Mouse (Mus musculus): ENCODE data around the gene Nop10. TPM values are rescaled to one million over a fixed set of nuclear protein-coding genes. Genes with fewer than 3 reads are reported as not detected.

Gene Nop10
- polyA plus RNA-seq, 1 experiment = 42.0 TPM

GRCm38 (mm10) chr2:112287059-112287458 is 25.3 kb downstream of the Nop10 start:
- H3K36me3 ChIP-seq (ENCODE audit: control insufficient read depth, insufficient read depth, low read length) = no peaks in the 10 kb centered on the region
- peaks cover 10% of the 10 kb centered on the region for H3K4me1 ChIP-seq (ENCODE audit: control insufficient read depth, insufficient read depth, insufficient read length)
- WGBS = 48% methylated on average over 4 of the region's 4 CpGs
- TF ChIP-seq POLR2A (IDR thresholded peaks at IDR 0.05; ENCODE audit: low read depth, low read length) = no peak
- TF ChIP-seq CTCF (IDR thresholded peaks at IDR 0.05; ENCODE audit: extremely low read depth, insufficient read depth, insufficient read length, insufficient replicate concordance) = no peak
- no peak for DNase-seq (ENCODE audit: low read depth in 1 of 2, low spot score in 2 of 2)
- no peak overlapping the region for H3K27ac ChIP-seq (ENCODE audit: insufficient read depth, low read length)
- no peaks in the 10 kb centered on the region for H3K27me3 ChIP-seq (ENCODE audit: control insufficient read depth, insufficient read depth, low read length)
- H3K4me3 ChIP-seq (ENCODE audit: extremely low read depth, insufficient read depth, insufficient read length) = no peak overlapping the region

GRCm38 (mm10) chr2:112289507-112289906 is 27.8 kb downstream of the Nop10 start:
- no peak overlapping the region for H3K4me3 ChIP-seq (ENCODE audit: extremely low read depth, insufficient read depth, insufficient read length)
- WGBS = 94% methylated on average over 3 of the region's 3 CpGs
- H3K4me1 ChIP-seq (ENCODE audit: control insufficient read depth, insufficient read depth, insufficient read length) = peaks cover 4% of the 10 kb centered on the region; the same call in 1 of the 2 replicates
- no peaks in the 10 kb centered on the region for H3K27me3 ChIP-seq (ENCODE audit: control insufficient read depth, insufficient read depth, low read length)
- H3K36me3 ChIP-seq (ENCODE audit: control insufficient read depth, insufficient read depth, low read length) = no peaks in the 10 kb centered on the region
- TF ChIP-seq POLR2A (IDR thresholded peaks at IDR 0.05; ENCODE audit: low read depth, low read length) (no peak), CTCF (IDR thresholded peaks at IDR 0.05; ENCODE audit: extremely low read depth, insufficient read depth, insufficient read length, insufficient replicate concordance) (no peak)
- DNase-seq (ENCODE audit: low read depth in 1 of 2, low spot score in 2 of 2) = no peak
- no peak overlapping the region for H3K27ac ChIP-seq (ENCODE audit: insufficient read depth, low read length)

- TF ChIP-seq POLR2A (IDR thresholded peaks at IDR 0.05; ENCODE audit: low read depth, low read length) (no peak), CTCF (IDR thresholded peaks at IDR 0.05; ENCODE audit: extremely low read depth, insufficient read depth, insufficient read length, insufficient replicate concordance) (no peak)
- H3K27me3 ChIP-seq (ENCODE audit: control insufficient read depth, insufficient read depth, low read length) = no peaks in the 10 kb centered on the region
These were observed 31.1 kb downstream of the Nop10 start for GRCm38 (mm10) chr2:112292823-112293222.

GRCm38 (mm10) chr2:112296211-112296610 is 34.5 kb downstream of the Nop10 start:
- no peak for TF ChIP-seq POLR2A (IDR thresholded peaks at IDR 0.05; ENCODE audit: low read depth, low read length)
- TF ChIP-seq CTCF (IDR thresholded peaks at IDR 0.05; ENCODE audit: extremely low read depth, insufficient read depth, insufficient read length, insufficient replicate concordance) = no peak
- DNase-seq (ENCODE audit: low read depth in 1 of 2, low spot score in 2 of 2) = no peak
- Histone ChIP-seq H3K4me1 (ENCODE audit: control insufficient read depth, insufficient read depth, insufficient read length) (no peaks in the 10 kb centered on the region), H3K27me3 (ENCODE audit: control insufficient read depth, insufficient read depth, low read length) (no peaks in the 10 kb centered on the region), H3K36me3 (ENCODE audit: control insufficient read depth, insufficient read depth, low read length) (peaks cover 5% of the 10 kb centered on the region; the same call in 1 of the 2 replicates), H3K4me3 (ENCODE audit: extremely low read depth, insufficient read depth, insufficient read length) (no peak overlapping the region), H3K27ac (ENCODE audit: insufficient read depth, low read length) (no peak overlapping the region)
- 96% methylated on average over 3 of the region's 3 CpGs for WGBS

More at GRCm38 (mm10) chr2:112292823-112293222, 31.1 kb downstream of the Nop10 start:
- Histone ChIP-seq H3K27ac (ENCODE audit: insufficient read depth, low read length) (no peak overlapping the region), H3K4me1 (ENCODE audit: control insufficient read depth, insufficient read depth, insufficient read length) (peaks cover 1% of the 10 kb centered on the region; the same call in 1 of the 2 replicates), H3K4me3 (ENCODE audit: extremely low read depth, insufficient read depth, insufficient read length) (no peak overlapping the region), H3K36me3 (ENCODE audit: control insufficient read depth, insufficient read depth, low read length) (peaks cover 5% of the 10 kb centered on the region; the same call in 1 of the 2 replicates)
- WGBS = 88% methylated on average over 2 of the region's 2 CpGs
- DNase-seq (ENCODE audit: low read depth in 1 of 2, low spot score in 2 of 2) = no peak

- WGBS = 94% methylated on average over 4 of the region's 4 CpGs
- Histone ChIP-seq H3K4me1 (ENCODE audit: control insufficient read depth, insufficient read depth, insufficient read length) (no peaks in the 10 kb centered on the region), H3K4me3 (ENCODE audit: extremely low read depth, insufficient read depth, insufficient read length) (no peak overlapping the region), H3K27ac (ENCODE audit: insufficient read depth, low read length) (no peak overlapping the region), H3K36me3 (ENCODE audit: control insufficient read depth, insufficient read depth, low read length) (peaks cover 5% of the 10 kb centered on the region; the same call in 1 of the 2 replicates), H3K27me3 (ENCODE audit: control insufficient read depth, insufficient read depth, low read length) (no peaks in the 10 kb centered on the region)
- no peak for TF ChIP-seq CTCF (IDR thresholded peaks at IDR 0.05; ENCODE audit: extremely low read depth, insufficient read depth, insufficient read length, insufficient replicate concordance)
- no peak for TF ChIP-seq POLR2A (IDR thresholded peaks at IDR 0.05; ENCODE audit: low read depth, low read length)
- DNase-seq (ENCODE audit: low read depth in 1 of 2, low spot score in 2 of 2) = no peak
These were observed 36.5 kb downstream of the Nop10 start for GRCm38 (mm10) chr2:112298221-112298620.

GRCm38 (mm10) chr2:112308671-112309070 is 46.9 kb downstream of the Nop10 start:
- WGBS = 83% methylated on average over 3 of the region's 3 CpGs
- no peaks in the 10 kb centered on the region; the same call in 1 of the 2 replicates for H3K4me1 ChIP-seq (ENCODE audit: control insufficient read depth, insufficient read depth, insufficient read length)
- no peaks in the 10 kb centered on the region for H3K27me3 ChIP-seq (ENCODE audit: control insufficient read depth, insufficient read depth, low read length)
- DNase-seq (ENCODE audit: low read depth in 1 of 2, low spot score in 2 of 2) = no peak
- no peak overlapping the region for H3K27ac ChIP-seq (ENCODE audit: insufficient read depth, low read length)
- H3K36me3 ChIP-seq (ENCODE audit: control insufficient read depth, insufficient read depth, low read length) = peaks cover 2% of the 10 kb centered on the region; the same call in 1 of the 2 replicates
- no peak for TF ChIP-seq POLR2A (IDR thresholded peaks at IDR 0.05; ENCODE audit: low read depth, low read length)
- TF ChIP-seq CTCF (IDR thresholded peaks at IDR 0.05; ENCODE audit: extremely low read depth, insufficient read depth, insufficient read length, insufficient replicate concordance) = no peak
- no peak overlapping the region for H3K4me3 ChIP-seq (ENCODE audit: extremely low read depth, insufficient read depth, insufficient read length)

- Histone ChIP-seq H3K27ac (ENCODE audit: insufficient read depth, low read length) (no peak overlapping the region), H3K4me1 (ENCODE audit: control insufficient read depth, insufficient read depth, insufficient read length) (no peaks in the 10 kb centered on the region; the same call in 1 of the 2 replicates), H3K27me3 (ENCODE audit: control insufficient read depth, insufficient read depth, low read length) (no peaks in the 10 kb centered on the region), H3K4me3 (ENCODE audit: extremely low read depth, insufficient read depth, insufficient read length) (no peak overlapping the region), H3K36me3 (ENCODE audit: control insufficient read depth, insufficient read depth, low read length) (peaks cover 2% of the 10 kb centered on the region; the same call in 1 of the 2 replicates)
- 27% methylated on average over 10 of the region's 10 CpGs for WGBS
- TF ChIP-seq CTCF (IDR thresholded peaks at IDR 0.05; ENCODE audit: extremely low read depth, insufficient read depth, insufficient read length, insufficient replicate concordance) = no peak
- no peak for TF ChIP-seq POLR2A (IDR thresholded peaks at IDR 0.05; ENCODE audit: low read depth, low read length)
- DNase-seq (ENCODE audit: low read depth in 1 of 2, low spot score in 2 of 2) = no peak
These were observed 47.5 kb downstream of the Nop10 start for GRCm38 (mm10) chr2:112309161-112309600.

Other genes starting within 250 kb of the Nop10 start
- gene Olfr1310, start 249.2 kb upstream of the Nop10 start, polyA plus RNA-seq (2012; rRNA removed) = not detected in 2 replicates
- not detected in 2 replicates for gene Olfr1311, start 237.5 kb upstream of the Nop10 start, polyA plus RNA-seq (2012; rRNA removed)
- not detected in 2 replicates for gene Olfr1312, start 211.7 kb upstream of the Nop10 start, polyA plus RNA-seq (2012; rRNA removed)
- not detected in 2 replicates for gene Olfr1313, start 184.1 kb upstream of the Nop10 start, polyA plus RNA-seq (2012; rRNA removed)
- gene Olfr1314, start 165.1 kb upstream of the Nop10 start, polyA plus RNA-seq (2012; rRNA removed) = not detected in 2 replicates
- not detected in 2 replicates for gene Olfr1315-ps1, start 146.5 kb upstream of the Nop10 start, polyA plus RNA-seq (2012; rRNA removed)
- gene Olfr1316, start 126.9 kb upstream of the Nop10 start, polyA plus RNA-seq (2012; rRNA removed) = not detected in 2 replicates
- gene Olfr1317, start 121.6 kb upstream of the Nop10 start, polyA plus RNA-seq (2012; rRNA removed) = not detected in 2 replicates
- not detected in 2 replicates for gene Olfr1318, start 107.7 kb upstream of the Nop10 start, polyA plus RNA-seq (2012; rRNA removed)
- gene Lpcat4, start 22.5 kb upstream of the Nop10 start, polyA plus RNA-seq (2012; rRNA removed) = 44.6 and 55.6 TPM in 2 replicates
- not detected in 2 replicates for gene Nutm1, start 2.6 kb upstream of the Nop10 start, polyA plus RNA-seq (2012; rRNA removed)
- 58.0 and 74.0 TPM in 2 replicates for gene Slc12a6, start 3.9 kb downstream of the Nop10 start, polyA plus RNA-seq (2012; rRNA removed)
- gene Gm21985, start 4.4 kb downstream of the Nop10 start, polyA plus RNA-seq (2012; rRNA removed) = not detected in 2 replicates
- 28.6 and 32.5 TPM in 2 replicates for gene Emc4, start 106.1 kb downstream of the Nop10 start, polyA plus RNA-seq (2012; rRNA removed)
- gene Katnbl1, start 117.3 kb downstream of the Nop10 start, polyA plus RNA-seq (2012; rRNA removed) = 0.57 and 0.58 TPM in 2 replicates
- 2.5 and 2.9 TPM in 2 replicates for gene Emc7, start 193.1 kb downstream of the Nop10 start, polyA plus RNA-seq (2012; rRNA removed)
- gene Chrm5, start 218.8 kb downstream of the Nop10 start, polyA plus RNA-seq (2012; rRNA removed) = not detected in 2 replicates
- 2.7 and 4.2 TPM in 2 replicates for gene Aven, start 231.0 kb downstream of the Nop10 start, polyA plus RNA-seq (2012; rRNA removed)